Mouse (Mus musculus) lung, adult 2 months (tissue): ENCODE data around the gene Bmp2. TPM values are rescaled to one million over a fixed set of nuclear protein-coding genes. Genes with fewer than 3 reads are reported as not detected.

Source experiments
- DNase-seq: peaks from one replicate; pipeline ENCODE4 v3.0.0; 2022
- H3K4me1 ChIP-seq: fragments of 200-500 bp; 2 replicates; pipeline ENCODE4 v1.6.1; 2011; ENCODE audit warnings: low read length; ENCODE audit not compliant: control insufficient read depth, insufficient read depth
- H3K4me3 ChIP-seq: fragments of 200-500 bp; replicated peaks from 2 replicates; pipeline ENCODE3; 2011; ENCODE audit warnings: low read depth, mild to moderate bottlenecking, control low read depth, low read length; ENCODE audit errors: extremely low read depth
- CTCF ChIP-seq: fragments of 200-500 bp; IDR thresholded peaks from 2 replicates; pipeline ENCODE4 v1.5.1; 2011; ENCODE audit warnings: mild to moderate bottlenecking, low read length, control low read depth; ENCODE audit not compliant: insufficient read depth
- POLR2A ChIP-seq: fragments of 200-500 bp; IDR thresholded peaks from 2 replicates; pipeline ENCODE4 v1.6.1; 2011; ENCODE audit warnings: low read depth, mild to moderate bottlenecking, control low read depth, low read length, borderline replicate concordance; ENCODE audit errors: extremely low read depth
- WGBS: fragments of 180-500 bp; shearing (Covaris S2); methylation state at CpG from one replicate; pipeline ENCODE4 v1.1.7; 2018; 5-methylcytosine and 5-hydroxymethylcytosine counted together
- polyA plus RNA-seq: library from polyadenylated mRNA; depleted of rRNA; stranded (reverse); fragments of >200 nt; gene quantifications from 2 replicates; pipeline ENCODE4 v1.2.3, GENCODE M21; 2012

Gene Bmp2
- polyA plus RNA-seq, 1 experiment, result 4.0 TPM

- no peaks in the 10 kb centered on the region for H3K4me1 ChIP-seq
- WGBS, result 72% methylated on average over 10 of the region's 10 CpGs
- H3K4me3 ChIP-seq, result no peak overlapping the region
- no peak for DNase-seq
- TF ChIP-seq POLR2A (no peak), CTCF (no peak)
Observed at GRCm38 (mm10) chr2:133564248-133564886, 12.4 kb downstream of the Bmp2 start.

- no peak for DNase-seq
- 88% methylated on average over 5 of the region's 5 CpGs for WGBS
- Histone ChIP-seq H3K4me1 (no peaks in the 10 kb centered on the region), H3K4me3 (no peak overlapping the region)
- TF ChIP-seq CTCF (no peak), POLR2A (no peak)
Observed at GRCm38 (mm10) chr2:133565424-133565823, 13.5 kb downstream of the Bmp2 start.

- TF ChIP-seq POLR2A (no peak), CTCF (no peak)
- Histone ChIP-seq H3K4me3 (no peak overlapping the region), H3K4me1 (no peaks in the 10 kb centered on the region)
- DNase-seq, result no peak
- WGBS, result 36% methylated on average over 14 of the region's 14 CpGs
Observed at GRCm38 (mm10) chr2:133565995-133566710, 14.2 kb downstream of the Bmp2 start.

- Histone ChIP-seq H3K4me3 (no peak overlapping the region), H3K4me1 (no peaks in the 10 kb centered on the region)
- DNase-seq, result no peak
- no peak for TF ChIP-seq CTCF
- no peak for TF ChIP-seq POLR2A
- 31% methylated on average over 12 of the region's 12 CpGs for WGBS
Observed at GRCm38 (mm10) chr2:133591562-133592255, 39.8 kb downstream of the Bmp2 start.
